Mouse (Mus musculus) hindbrain, embryonic 14.5 days (tissue): ENCODE results near the gene Ltb4r1. TPM values are rescaled to one million over a fixed set of nuclear protein-coding genes. Genes with fewer than 3 reads are reported as not detected.

ENCODE experiments used
- ATAC-seq: fragments of 200-750 bp; cut with Nextera tagmentation; 2 replicates; pipeline ENCODE4 v1.8.0; 2017; ENCODE audit warnings: moderate number of reproducible peaks, mild to moderate bottlenecking, moderate TSS enrichment, moderate library complexity; ENCODE audit not compliant: low FRiP score
- DNase-seq: peaks from one replicate; pipeline ENCODE4 v3.0.0-alpha.2; 2015; ENCODE audit warnings: low spot score
- H3K27ac ChIP-seq: fragments of 300-500 bp; sonication (generic); 2 replicates; pipeline ENCODE4 v1.5.1; 2014; ENCODE audit warnings: mild to moderate bottlenecking, moderate library complexity
- H3K27me3 ChIP-seq: fragments of 300-500 bp; sonication (generic); 2 replicates; pipeline ENCODE4 v1.6.1; 2014; ENCODE audit warnings: mild to moderate bottlenecking, low read length, mixed read lengths; ENCODE audit not compliant: control insufficient read depth, insufficient read depth
- H3K36me3 ChIP-seq: fragments of 300-500 bp; sonication (generic); replicated peaks from 2 replicates; pipeline ENCODE4 v1.6.1; 2014; ENCODE audit not compliant: control insufficient read depth, insufficient read depth
- H3K4me1 ChIP-seq: fragments of 300-500 bp; sonication (generic); replicated peaks from 2 replicates; pipeline ENCODE4 v1.6.1; 2014; ENCODE audit warnings: antibody characterized with exemption, low read length, mixed read lengths; ENCODE audit not compliant: control insufficient read depth, insufficient read depth
- H3K4me2 ChIP-seq: fragments of 300-500 bp; sonication (generic); replicated peaks from 2 replicates; pipeline ENCODE4 v1.6.1; 2014; ENCODE audit warnings: mild to moderate bottlenecking, moderate library complexity
- H3K4me3 ChIP-seq: fragments of 300-500 bp; sonication (generic); replicated peaks from 2 replicates; pipeline ENCODE4 v1.5.1; 2014; ENCODE audit warnings: mild to moderate bottlenecking, low read length
- H3K9ac ChIP-seq: fragments of 300-500 bp; sonication (generic); 2 replicates; pipeline ENCODE4 v1.6.1; 2014
- H3K9me3 ChIP-seq: fragments of 300-500 bp; sonication (generic); 2 replicates; pipeline ENCODE4 v1.6.1; 2016; ENCODE audit warnings: low read length; ENCODE audit not compliant: control insufficient read depth
- WGBS: fragments of 180-500 bp; shearing (Covaris S2); extraction: QIAGEN DNeasy Blood & Tissue Kit; methylation state at CpG from one replicate; pipeline ENCODE4 v1.1.7; 2014; 5-methylcytosine and 5-hydroxymethylcytosine counted together
- polyA plus RNA-seq: library from polyadenylated mRNA; unstranded; fragments of >200 nt; fragmentation: Nextera tagmentation; extraction: Ambion mirVana; gene quantifications from 2 replicates; pipeline ENCODE4 v1.2.1, GENCODE M21; 2014

Gene Ltb4r1
- polyA plus RNA-seq, 1 experiment from 2014 or later: not detected

GRCm38 (mm10) chr14:55779656-55780055, 13.9 kb downstream of the Ltb4r1 start:
- ATAC-seq: no peak
- WGBS: 68% methylated on average over 16 of the region's 16 CpGs
- Histone ChIP-seq H3K27me3 (peaks cover 34% of the 10 kb centered on the region), H3K27ac (no peak overlapping the region), H3K9ac (no peak overlapping the region), H3K9me3 (no peaks in the 10 kb centered on the region), H3K4me1 (peaks cover 4% of the 10 kb centered on the region; the same call in 1 of the 2 replicates), H3K4me3 (no peak overlapping the region), H3K4me2 (no peak overlapping the region), H3K36me3 (no peaks in the 10 kb centered on the region)
- DNase-seq: no peak

- Histone ChIP-seq H3K9me3 (no peaks in the 10 kb centered on the region), H3K4me2 (0 out of 2 replicates have a peak overlapping the region, but pooled peaks have one; percentile 36), H3K9ac (no peak overlapping the region), H3K4me1 (peaks cover 4% of the 10 kb centered on the region; the same call in 1 of the 2 replicates), H3K36me3 (no peaks in the 10 kb centered on the region), H3K4me3 (no peak overlapping the region), H3K27ac (no peak overlapping the region), H3K27me3 (peaks cover 45% of the 10 kb centered on the region)
- ATAC-seq (0 out of 2 replicates have a peak, but pooled peaks have one; percentile 4), DNase-seq (no peak)
- WGBS: 85% methylated on average over 11 of the region's 11 CpGs
Observed at GRCm38 (mm10) chr14:55780736-55781135, 15.0 kb downstream of the Ltb4r1 start.

GRCm38 (mm10) chr14:55781310-55781709, 15.5 kb downstream of the Ltb4r1 start:
- peak; percentile 88 for DNase-seq
- Histone ChIP-seq H3K9ac (no peak overlapping the region), H3K27me3 (peaks cover 50% of the 10 kb centered on the region), H3K4me3 (no peak overlapping the region; the same call in 1 of the 2 replicates), H3K9me3 (no peaks in the 10 kb centered on the region), H3K4me2 (peak overlapping the region; percentile 36), H3K27ac (no peak overlapping the region), H3K36me3 (no peaks in the 10 kb centered on the region), H3K4me1 (peaks cover 4% of the 10 kb centered on the region; the same call in 1 of the 2 replicates)
- ATAC-seq: peak; percentile 78; the same call in 1 of the 2 replicates
- 17% methylated on average over 14 of the region's 14 CpGs for WGBS

- Histone ChIP-seq H3K27me3 (peaks cover 62% of the 10 kb centered on the region), H3K27ac (no peak overlapping the region), H3K4me3 (0 out of 2 replicates have a peak overlapping the region, but pooled peaks have one; percentile 24), H3K36me3 (no peaks in the 10 kb centered on the region), H3K9ac (no peak overlapping the region), H3K4me2 (peak overlapping the region; percentile 46; the same call in 1 of the 2 replicates), H3K4me1 (peaks cover 4% of the 10 kb centered on the region; the same call in 1 of the 2 replicates), H3K9me3 (no peaks in the 10 kb centered on the region)
- no peak for DNase-seq
- 56% methylated on average over 9 of the region's 9 CpGs for WGBS
- no peak for ATAC-seq
Observed at GRCm38 (mm10) chr14:55782361-55782960, 16.7 kb downstream of the Ltb4r1 start.

- H3K27me3 ChIP-seq: peaks cover 71% of the 10 kb centered on the region
- peak overlapping the region; percentile 46 for H3K4me2 ChIP-seq
- 0 out of 2 replicates have a peak overlapping the region, but pooled peaks have one; percentile 28 for H3K9ac ChIP-seq
- no peak for ATAC-seq
- H3K9me3 ChIP-seq: no peaks in the 10 kb centered on the region
- no peaks in the 10 kb centered on the region for H3K36me3 ChIP-seq
- 2% methylated on average over 31 of the region's 31 CpGs for WGBS
- H3K4me3 ChIP-seq: peak overlapping the region; percentile 24
- H3K27ac ChIP-seq: no peak overlapping the region
- peaks cover 4% of the 10 kb centered on the region; the same call in 1 of the 2 replicates for H3K4me1 ChIP-seq
- peak; percentile 45 for DNase-seq
Observed at GRCm38 (mm10) chr14:55783171-55783957, 17.6 kb downstream of the Ltb4r1 start.

- no peak within 1 kb of the TSS for H3K27ac ChIP-seq
- peaks cover 4% of the 10 kb centered on the region; the same call in 1 of the 2 replicates for H3K4me1 ChIP-seq
- no peak for DNase-seq
- H3K27me3 ChIP-seq: peaks cover 76% of the 10 kb centered on the region
- 5% methylated on average over 13 of the region's 13 CpGs for WGBS
- no peaks in the 10 kb centered on the region for H3K36me3 ChIP-seq
- no peak for ATAC-seq
- H3K4me2 ChIP-seq: peak within 1 kb of the TSS; percentile 46
- H3K4me3 ChIP-seq: peak within 1 kb of the TSS; percentile 24
- no peaks in the 10 kb centered on the region for H3K9me3 ChIP-seq
- 0 out of 2 replicates have a peak within 1 kb of the TSS, but pooled peaks have one; percentile 28 for H3K9ac ChIP-seq
Observed at GRCm38 (mm10) chr14:55783958-55784235, 18.1 kb downstream of the Ltb4r1 start, which contains the start of gene Adcy4. TSS of gene Adcy4 (minus strand) at chr14:55784095.

- Histone ChIP-seq H3K27me3 (peaks cover 89% of the 10 kb centered on the region), H3K4me3 (no peak overlapping the region), H3K27ac (no peak overlapping the region), H3K4me2 (no peak overlapping the region), H3K4me1 (peaks cover 4% of the 10 kb centered on the region; the same call in 1 of the 2 replicates), H3K9me3 (no peaks in the 10 kb centered on the region), H3K9ac (no peak overlapping the region), H3K36me3 (no peaks in the 10 kb centered on the region)
- WGBS: 26% methylated on average over 6 of the region's 6 CpGs
- no peak for DNase-seq
- ATAC-seq: no peak
Observed at GRCm38 (mm10) chr14:55785195-55785594, 19.4 kb downstream of the Ltb4r1 start.

GRCm38 (mm10) chr14:55787731-55788130, 22.0 kb downstream of the Ltb4r1 start:
- Histone ChIP-seq H3K4me2 (no peak overlapping the region), H3K36me3 (no peaks in the 10 kb centered on the region), H3K4me3 (no peak overlapping the region), H3K27me3 (peaks cover 83% of the 10 kb centered on the region), H3K4me1 (peaks cover 4% of the 10 kb centered on the region; the same call in 1 of the 2 replicates), H3K9ac (no peak overlapping the region), H3K9me3 (no peaks in the 10 kb centered on the region), H3K27ac (no peak overlapping the region)
- DNase-seq: no peak
- ATAC-seq: no peak
- 31% methylated on average over 11 of the region's 11 CpGs for WGBS
